Mouse (Mus musculus) thymus, adult 2 months (tissue): ENCODE data around the gene Fgd3.

ENCODE experiments used
- CTCF ChIP-seq: fragments of 200-500 bp; IDR thresholded peaks from 2 replicates; pipeline ENCODE4 v1.5.1; 2012; ENCODE audit warnings: mild to moderate bottlenecking, control low read depth, low read length, moderate library complexity, borderline replicate concordance; ENCODE audit not compliant: control insufficient read depth, poor library complexity, insufficient read depth; ENCODE audit errors: extremely low read depth
- POLR2A ChIP-seq: fragments of 200-500 bp; IDR thresholded peaks from 2 replicates; pipeline ENCODE4 v1.6.1; 2012; ENCODE audit warnings: mild to moderate bottlenecking, low read length, control low read depth, moderate library complexity; ENCODE audit not compliant: control insufficient read depth, poor library complexity, insufficient read depth; ENCODE audit errors: extremely low read depth

DNA sequence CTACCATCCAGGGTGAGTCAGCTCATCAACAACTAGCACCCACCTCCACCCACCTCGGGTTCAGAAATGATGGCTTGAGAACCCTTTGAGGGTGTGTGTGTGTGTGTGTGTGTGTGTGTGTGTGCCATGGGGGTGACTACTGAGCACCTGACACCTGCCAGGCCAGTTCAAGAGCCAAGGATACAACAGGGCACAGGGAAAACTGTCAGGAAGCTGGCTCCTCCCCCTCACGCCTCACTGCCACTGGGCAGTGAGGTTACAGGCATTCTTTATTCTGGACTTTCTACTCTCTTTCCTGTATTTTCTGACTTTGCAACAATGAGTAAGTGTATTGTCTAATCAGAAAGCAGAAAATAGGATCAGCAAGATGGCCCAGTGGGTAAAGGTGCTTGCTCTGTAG is 70.5 kb downstream of the Fgd3 start:
- no peak for TF ChIP-seq CTCF
- no peak for TF ChIP-seq POLR2A
